Mouse (Mus musculus) adrenal gland, postnatal 36 days (tissue): ENCODE data around the gene Gm14743. TPM values are rescaled to one million over a fixed set of nuclear protein-coding genes. Genes with fewer than 3 reads are reported as not detected.
"Not testable (repeated sequence)": the region's sequence is repeated elsewhere in the genome, so short reads cannot be mapped to it uniquely, and the experiment has no call there.

Source experiments
- DNase-seq, 2 experiments: peaks; one replicate each; pipeline ENCODE4 v3.0.0; 2021; ENCODE audit warnings: mixed read lengths in 1 of 2
- long read RNA-seq, 2 experiments: library from polyadenylated mRNA; stranded (forward); transcript quantifications; one replicate each; pipeline ENCODE4 v2.0.0; 2021; ENCODE audit warnings: borderline sequencing depth in 2 of 2
- total RNA-seq, 2 experiments: library from RNA; stranded (reverse); gene quantifications; 2 replicates each; pipeline ENCODE4 v1.2.3; 2021

Gene Gm14743
- total RNA-seq, result not detected
- long read RNA-seq, experiment 1, result 0 reads
- long read RNA-seq, experiment 2, result 0 reads

GRCm38 (mm10) chrX:78245821-78246220, at the start of gene Gm14743:
TSS of gene Gm14743 (minus strand) at chrX:78245921.
- not testable (repeated sequence) for DNase-seq

- DNase-seq, result no peak
Measured at GRCm38 (mm10) chrX:78202829-78203228, 42.9 kb downstream of the Gm14743 start.

GRCm38 (mm10) chrX:78202220-78202619, 43.5 kb downstream of the Gm14743 start:
- DNase-seq, result not testable (repeated sequence)

Other genes with a start within 250 kb of the Gm14743 start
- gene Obp1a, start 154.5 kb downstream of the Gm14743 start, total RNA-seq, result not detected
- gene Gm5938, start 120.5 kb downstream of the Gm14743 start, total RNA-seq, result not detected
- not detected for gene Obp1b, start 59.1 kb downstream of the Gm14743 start, total RNA-seq
- gene 4930480E11Rik, start 123.7 kb upstream of the Gm14743 start, total RNA-seq, result not detected